Mouse (Mus musculus) ES-Bruce4 (cell line): ENCODE results near the gene Olfr1459.

Source experiments
- CTCF ChIP-seq: IDR thresholded peaks from one replicate; pipeline ENCODE4 v1.8.1; 2011; ENCODE audit warnings: low read depth, low read length
- EP300 ChIP-seq: IDR thresholded peaks from 2 replicates; pipeline ENCODE4 v1.6.1; 2011; ENCODE audit warnings: low read depth, low read length; ENCODE audit not compliant: insufficient read depth
- POLR2A ChIP-seq: IDR thresholded peaks from one replicate; pipeline ENCODE4 v1.8.1; 2011; ENCODE audit warnings: low read length; ENCODE audit not compliant: insufficient read depth

DNA sequence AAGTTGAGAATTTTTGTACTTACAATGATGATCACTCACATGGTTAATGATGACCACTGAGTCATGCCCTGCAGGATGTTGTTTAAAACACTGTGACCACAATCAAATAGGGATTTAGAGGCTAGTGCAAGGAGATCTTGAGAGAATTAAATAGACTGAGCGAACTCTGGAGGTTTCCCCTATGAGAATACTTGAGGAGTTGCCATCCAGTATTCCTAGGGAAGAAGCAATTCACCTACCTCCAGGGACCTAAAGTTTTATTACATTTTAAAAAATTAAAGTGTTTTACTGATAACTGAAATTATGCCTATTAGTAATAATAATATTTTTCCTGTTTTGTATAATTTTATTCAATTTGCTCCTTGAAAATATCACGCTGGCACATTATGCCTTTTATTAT is 51.6 kb downstream of the Olfr1459 start, which contains the start of gene Olfr1457:
- TF ChIP-seq POLR2A (no peak), EP300 (no peak), CTCF (no peak)
